Mouse (Mus musculus) left cerebral cortex, postnatal 25 days (tissue): ENCODE measurements around the gene Khsrp. TPM values are rescaled to one million over a fixed set of nuclear protein-coding genes. Genes with fewer than 3 reads are reported as not detected.
"Not testable (repeated sequence)": the region's sequence is repeated elsewhere in the genome, so short reads cannot be mapped to it uniquely, and the experiment has no call there.

ENCODE experiments used
- DNase-seq, 2 experiments: peaks; one replicate each; pipeline ENCODE4 v3.0.0; 2022; ENCODE audit warnings: low spot score in 2 of 2, mixed read lengths in 1 of 2
- intact Hi-C: fragments of 180-260 bp; cut with DNase I; formaldehyde crosslinking; loops from one replicate; pipeline ENCODE4 v1.15.1; 2025
- total RNA-seq, 2 experiments: library from RNA; stranded (reverse); gene quantifications; 2 replicates each; pipeline ENCODE4 v1.2.3; 2021

The Khsrp gene
- total RNA-seq = 100 to 1,000 TPM; 103 to 110 TPM

DNA sequence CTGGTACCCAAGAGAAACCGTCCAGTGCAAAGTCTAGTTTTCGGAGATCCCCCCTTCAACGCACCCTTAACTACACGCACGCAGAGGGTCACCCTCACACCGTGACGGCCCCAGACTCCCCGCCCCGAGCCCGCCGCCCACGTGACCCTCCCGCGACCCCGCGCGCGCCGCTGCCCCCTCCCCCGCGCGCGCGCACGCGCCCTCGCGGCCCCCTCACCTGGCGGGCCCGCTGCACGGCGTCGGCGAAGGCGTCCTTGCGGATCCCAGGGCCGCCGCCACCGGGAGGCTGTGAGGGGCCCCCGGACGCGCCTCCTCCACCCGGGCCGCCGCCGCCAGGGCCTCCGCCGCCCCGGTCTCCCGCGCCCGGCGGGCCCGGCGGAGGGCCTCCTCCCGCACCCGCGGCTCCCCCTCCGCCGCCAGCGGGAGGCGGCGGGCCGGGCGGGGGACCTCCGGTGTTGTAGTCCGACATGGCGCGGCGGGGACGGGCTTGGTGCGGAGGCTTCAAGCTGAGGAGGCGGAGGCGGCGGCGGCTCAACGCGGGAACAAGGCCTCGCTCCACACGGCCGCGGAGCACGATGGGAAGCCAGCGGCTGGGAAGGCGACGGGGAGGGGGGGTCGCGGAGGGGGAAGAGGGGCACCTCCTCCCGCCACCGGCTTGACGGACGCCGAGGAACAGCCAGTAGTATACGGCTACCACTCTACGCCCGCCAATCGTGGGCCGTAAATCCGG is at the start of gene Khsrp:
Khsrp (minus strand) TSS at position 592 of the 730 bp plus-strand sequence.
- intact Hi-C loops = loop anchor here (1.0 kb wide), 1 partner anchor 28 kb away; the partner anchor contains the start of genes Crb3 and Slc25a23
- DNase-seq = peak in 1 of 2 experiments; percentile 28

DNA sequence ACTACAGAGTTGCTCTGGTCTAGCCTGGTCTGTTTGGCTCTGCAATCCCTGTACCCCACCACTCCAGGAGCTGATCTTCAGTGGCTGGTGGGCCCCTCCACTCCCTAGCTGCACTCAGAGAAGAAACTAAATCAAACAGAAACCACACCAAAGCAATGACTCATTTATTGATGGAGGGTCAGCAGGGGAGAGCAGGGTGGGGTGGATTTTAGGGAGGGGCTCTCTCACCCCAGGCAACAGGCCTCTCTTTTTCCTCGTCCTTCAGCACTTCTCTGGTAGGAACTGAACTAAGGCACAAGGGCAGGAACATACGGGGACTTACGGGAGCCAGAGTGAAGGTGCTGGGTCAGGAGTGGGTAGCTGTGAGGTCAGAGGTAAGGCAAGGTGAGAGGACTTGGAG is 48.6 kb upstream of the Khsrp start:
- no peak for DNase-seq
- intact Hi-C loops = no loop called here

DNA sequence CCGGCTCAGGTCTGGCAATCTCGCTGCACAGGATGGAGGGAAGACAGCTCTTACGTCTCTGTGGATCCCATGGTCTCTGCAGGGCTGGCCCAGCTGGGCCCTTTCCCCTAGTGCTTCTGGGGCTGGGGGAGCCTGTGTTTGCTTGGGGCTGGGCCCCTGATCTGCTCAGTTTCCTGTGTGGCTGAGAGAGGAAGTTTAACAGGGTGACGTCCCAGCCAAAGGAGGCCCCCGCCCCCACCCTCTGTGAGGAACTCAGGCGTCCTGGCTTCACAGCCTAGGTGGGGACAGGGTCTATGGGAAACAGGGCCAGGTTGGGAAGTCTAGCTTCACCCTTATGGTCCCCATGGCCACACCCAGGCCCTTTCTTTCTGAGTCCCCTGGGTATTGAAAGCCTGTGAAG is 47.0 kb upstream of the Khsrp start, which contains the start of gene Dennd1c:
Dennd1c (minus strand) TSS at position 179 of the 400 bp plus-strand sequence.
- DNase-seq = no peak
- intact Hi-C loops = no loop called here

DNA sequence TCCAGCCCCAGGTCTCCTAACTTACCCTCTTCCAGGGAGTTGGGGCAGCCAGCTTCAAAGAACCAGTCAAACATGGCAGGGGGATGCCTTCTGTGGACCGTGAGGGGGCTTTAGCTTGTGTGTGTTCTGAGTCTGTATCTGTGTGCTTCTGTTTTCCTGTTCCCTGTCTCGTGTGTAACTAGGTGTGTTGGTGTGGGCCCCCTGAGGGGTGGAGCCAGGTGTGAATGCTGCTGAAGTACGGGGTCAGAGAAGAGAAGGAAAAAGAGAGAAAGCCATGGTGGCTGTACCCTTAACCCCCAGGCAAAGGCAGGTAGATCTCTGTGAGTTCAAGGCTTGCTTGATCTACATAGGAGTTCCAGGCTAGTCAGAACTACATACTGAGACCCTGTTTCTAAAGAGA is 45.6 kb upstream of the Khsrp start:
- no peak for DNase-seq
- intact Hi-C loops = no loop called here

DNA sequence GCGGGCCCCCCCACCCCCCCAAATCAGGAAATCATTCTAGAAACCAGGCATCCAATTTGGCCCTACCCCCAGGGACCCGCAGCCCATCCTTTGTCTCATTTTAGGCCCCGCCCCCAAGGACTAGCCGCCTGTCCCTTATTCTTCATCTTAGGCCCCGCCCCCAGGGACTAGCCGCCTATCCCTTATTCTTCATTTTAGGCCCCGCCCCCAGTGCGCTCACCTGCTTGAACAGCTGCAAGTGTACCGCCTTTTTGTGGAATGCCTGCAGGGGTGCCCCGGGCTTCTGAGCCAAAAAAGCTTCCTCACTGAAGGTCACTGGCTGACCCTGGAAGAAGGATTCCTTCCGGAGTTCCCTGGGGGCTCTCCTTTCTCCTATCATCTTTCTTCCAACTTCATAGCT is 39.4 kb upstream of the Khsrp start:
- no peak for DNase-seq
- intact Hi-C loops = no loop called here

DNA sequence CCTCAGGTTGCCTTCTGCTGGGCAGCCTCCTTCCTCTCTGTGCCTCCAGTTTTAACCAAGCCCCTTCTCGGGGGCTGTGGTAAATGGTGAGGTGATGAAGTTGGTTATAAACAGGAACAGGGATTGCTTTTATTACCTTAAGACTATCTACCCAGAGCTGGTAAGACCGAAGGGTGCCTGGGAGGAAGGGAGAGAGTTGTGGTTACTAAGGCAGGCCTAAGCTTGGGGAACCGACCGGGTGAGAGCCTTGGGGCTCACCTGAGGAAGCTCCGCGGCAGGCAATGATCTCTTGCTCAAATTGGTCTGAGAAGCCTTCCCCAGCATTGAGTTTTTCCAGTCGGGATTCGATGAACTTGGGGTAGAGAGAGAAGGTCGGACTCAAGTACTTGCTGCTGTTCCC is 39.0 kb upstream of the Khsrp start:
- DNase-seq = no peak
- intact Hi-C loops = no loop called here

DNA sequence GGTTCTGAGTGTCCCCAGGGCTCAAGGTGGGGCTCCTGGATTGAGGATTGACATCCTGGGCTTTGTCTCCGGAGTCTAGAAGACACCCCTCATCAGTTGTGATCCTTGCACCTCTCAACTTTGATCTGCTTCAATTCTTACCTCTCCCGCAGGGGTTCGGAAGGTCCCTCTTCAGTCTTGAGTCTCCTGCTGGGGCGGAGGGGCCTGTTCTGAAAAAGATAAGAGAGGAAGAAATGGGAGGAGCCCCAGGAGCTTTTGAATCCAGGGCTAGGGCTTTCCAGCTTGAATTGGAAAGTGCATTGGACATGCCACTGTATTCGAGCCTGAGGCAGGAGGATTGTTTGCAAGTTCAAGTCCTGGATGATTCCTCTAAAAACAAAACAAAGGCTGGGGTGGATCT is 35.6 kb upstream of the Khsrp start:
- DNase-seq = no peak
- intact Hi-C loops = no loop called here

DNA sequence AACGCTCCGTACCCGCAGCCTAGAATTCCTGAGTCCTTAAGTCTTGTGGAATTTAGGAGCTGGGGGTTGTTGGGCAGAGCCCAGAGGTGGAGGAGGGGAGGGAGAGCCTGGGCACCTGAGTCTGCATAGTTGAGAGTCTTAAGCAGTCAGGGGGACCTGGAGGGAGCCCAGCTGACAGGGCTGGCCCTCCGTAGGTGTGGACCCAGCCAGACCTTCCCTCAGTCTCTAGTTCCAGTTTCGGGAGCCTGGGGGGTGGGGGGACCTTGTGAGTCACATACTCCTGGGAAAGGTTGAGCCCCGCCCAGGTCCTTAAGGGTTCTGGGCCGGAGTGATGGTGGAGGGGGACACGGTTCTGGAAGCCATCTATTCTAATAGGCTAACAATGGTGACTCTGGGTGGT is 31.7 kb upstream of the Khsrp start:
- intact Hi-C loops = no loop called here

DNA sequence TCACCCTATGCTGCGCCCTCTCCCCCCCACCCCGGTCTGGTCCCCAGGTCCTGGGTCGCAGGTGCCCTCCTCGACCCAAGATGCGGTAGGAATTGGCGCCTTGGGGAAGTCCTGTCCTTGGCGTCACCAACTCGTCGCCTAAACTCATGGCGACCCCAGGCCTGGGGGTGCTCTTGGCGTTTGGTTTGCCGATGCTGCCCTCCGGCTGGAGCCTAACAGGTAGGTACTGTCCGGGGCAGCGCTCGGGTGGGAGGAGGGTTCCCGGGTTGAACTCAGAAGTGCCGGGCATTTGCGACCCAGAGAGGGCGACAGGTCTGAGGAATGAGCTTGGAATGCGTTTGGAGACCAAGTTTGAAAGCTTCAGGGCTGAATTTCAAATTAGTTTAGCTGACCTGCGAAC is 31.2 kb upstream of the Khsrp start:
- intact Hi-C loops = no loop called here

More for the DNA sequence above, 31.7 kb upstream of the Khsrp start:
- DNase-seq = no peak

DNA sequence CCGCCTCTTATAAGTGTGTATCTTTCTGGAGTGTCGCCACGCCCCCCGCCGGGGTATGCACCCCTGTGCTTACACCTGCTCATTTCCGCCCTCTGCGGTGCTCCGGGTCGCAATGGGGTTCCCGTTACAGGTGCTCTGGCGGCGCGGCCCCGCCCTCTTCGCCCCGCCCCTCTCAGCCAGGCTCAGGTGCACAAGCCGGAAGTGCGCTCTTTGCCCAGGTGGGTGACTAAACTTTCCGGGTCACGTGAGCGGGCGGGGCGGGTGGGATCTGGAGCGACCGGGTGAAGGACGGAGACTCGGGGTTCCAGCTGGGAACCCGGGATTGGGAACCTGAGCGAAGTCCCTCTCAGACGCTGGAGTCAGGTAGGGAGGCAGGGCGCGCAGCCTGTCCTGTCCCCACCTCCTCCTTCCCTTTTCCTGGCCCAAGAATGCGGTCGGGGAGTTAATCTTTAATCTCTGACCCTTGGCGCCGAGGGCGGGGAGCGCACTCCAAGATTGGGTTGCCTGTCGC is 30.7 kb upstream of the Khsrp start:
- intact Hi-C loops = no loop called here
- no peak for DNase-seq

More for the DNA sequence above, 31.2 kb upstream of the Khsrp start:
- DNase-seq = no peak

DNA sequence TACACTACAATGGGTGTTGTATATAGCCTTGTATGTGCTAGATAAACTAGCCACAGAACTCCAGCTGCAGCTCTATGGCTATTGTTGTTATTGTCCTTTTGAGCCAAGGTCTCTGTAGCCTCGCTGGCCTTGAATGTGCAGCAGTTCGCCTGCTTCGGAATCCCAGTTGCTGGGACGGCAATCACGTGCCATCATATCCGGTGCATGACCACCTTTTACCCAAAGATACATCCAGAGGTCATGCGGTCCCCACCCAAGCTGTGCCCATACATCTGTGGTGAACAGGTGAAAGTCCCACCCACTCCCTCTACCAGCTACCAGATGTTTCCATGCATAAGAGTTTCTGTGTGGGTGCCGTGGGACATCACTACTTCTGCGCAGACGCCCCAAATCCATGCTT is 29.7 kb upstream of the Khsrp start:
- no peak for DNase-seq
- intact Hi-C loops = no loop called here

DNA sequence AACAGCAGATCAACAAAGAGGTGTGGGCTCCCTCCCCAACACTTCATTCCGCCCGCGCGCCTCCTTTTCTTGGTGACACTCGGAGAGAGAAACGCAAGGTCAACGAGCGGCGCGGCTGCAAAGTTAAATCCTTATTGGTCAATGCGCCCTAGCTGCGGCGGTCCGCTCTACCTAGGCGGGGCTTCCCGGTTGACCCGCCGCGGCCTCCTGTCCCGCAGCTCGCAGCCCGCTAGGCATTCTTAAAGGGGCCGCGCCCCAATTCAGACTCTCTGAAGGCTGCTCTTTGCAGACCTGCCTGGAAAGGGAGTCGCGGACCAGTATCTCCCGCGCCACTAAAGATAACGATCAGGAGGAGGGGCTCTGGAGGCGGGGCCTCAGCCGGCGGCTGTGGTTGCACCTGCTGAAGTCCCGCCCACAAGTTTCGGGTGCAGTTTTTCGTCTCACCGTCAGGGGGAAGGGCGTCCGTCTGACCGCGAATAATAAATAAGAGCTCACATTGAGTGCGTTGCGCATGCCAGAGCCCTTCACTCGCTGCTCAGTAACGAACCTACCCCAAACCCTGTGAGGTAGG is 29.0 kb upstream of the Khsrp start:
- DNase-seq = peak; percentile 96 to 98
- intact Hi-C loops = loop anchor here (1.0 kb wide), 2 partner anchors 27 to 107 kb away; partner anchors contain the start of gene Tubb4a

DNA sequence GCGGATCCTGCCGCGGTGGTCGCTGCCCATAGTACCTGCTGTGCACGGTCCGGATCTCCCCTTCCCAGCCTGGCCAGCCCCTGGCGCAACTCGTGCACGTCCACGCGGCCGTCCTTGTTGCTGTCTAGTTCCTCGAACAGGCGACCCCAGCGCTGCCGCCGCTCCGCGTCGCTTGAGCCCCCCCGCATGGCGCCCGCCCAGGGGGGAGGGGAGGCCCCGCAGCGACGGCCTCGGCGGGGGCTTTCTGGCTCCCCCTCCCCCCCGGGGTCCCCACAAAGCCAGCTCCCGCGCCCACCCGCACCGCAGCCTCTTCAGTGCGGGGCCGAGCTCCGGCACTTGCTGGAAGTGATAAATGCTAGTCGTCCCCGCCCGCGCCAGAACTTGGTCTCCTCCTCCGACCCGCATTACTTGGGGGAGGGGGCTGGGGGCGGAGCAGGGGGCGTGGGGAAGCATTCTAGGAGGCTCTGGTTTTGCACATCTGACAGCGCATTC is 28.2 kb upstream of the Khsrp start, which contains the start of gene Slc25a23:
Slc25a23 (minus strand) TSS at position 378 of the 492 bp plus-strand sequence.
- intact Hi-C loops = loop anchor here (1.0 kb wide), 2 partner anchors 28 to 48 kb away; partner anchors contain the start of genes Gm17949, Gtf2f1 and Khsrp
- peak; percentile 78 to 79 for DNase-seq

DNA sequence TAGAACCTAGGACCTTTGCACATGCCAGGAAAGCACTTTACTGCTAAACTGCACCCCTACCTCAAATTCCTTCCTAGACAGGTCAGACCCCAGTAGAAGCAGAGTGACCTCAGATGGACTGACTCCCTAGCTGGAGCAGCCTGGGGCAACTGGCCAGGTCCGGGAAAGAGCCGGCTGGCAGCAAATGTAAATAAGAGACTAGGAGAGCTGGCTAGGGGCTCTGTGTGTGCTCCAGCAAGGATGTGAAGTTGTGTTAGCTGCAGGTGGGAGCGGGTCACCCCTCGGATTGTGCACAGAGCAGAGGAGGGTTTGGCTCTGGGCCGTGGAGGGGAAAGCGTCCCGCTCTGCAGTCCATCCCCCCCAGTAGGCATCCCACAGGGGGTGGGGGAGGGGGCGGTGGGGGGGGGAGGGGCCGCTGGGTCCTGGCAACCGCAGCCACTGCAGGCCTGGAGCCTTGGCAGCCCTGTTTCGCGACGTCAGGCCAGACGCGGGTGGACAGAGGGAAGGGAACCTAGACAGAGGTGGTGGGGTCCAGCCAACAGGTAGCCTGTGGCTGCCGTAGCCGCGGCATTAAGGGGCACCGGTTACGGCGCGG is 27.7 kb upstream of the Khsrp start, which contains the start of gene Crb3:
Crb3 (plus strand) TSS at position 215 of the 595 bp plus-strand sequence.
- intact Hi-C loops = loop anchor here (1.0 kb wide), 2 partner anchors 28 to 48 kb away; partner anchors contain the start of genes Gm17949, Gtf2f1 and Khsrp
- peak in 1 of 2 experiments; percentile 29 for DNase-seq

DNA sequence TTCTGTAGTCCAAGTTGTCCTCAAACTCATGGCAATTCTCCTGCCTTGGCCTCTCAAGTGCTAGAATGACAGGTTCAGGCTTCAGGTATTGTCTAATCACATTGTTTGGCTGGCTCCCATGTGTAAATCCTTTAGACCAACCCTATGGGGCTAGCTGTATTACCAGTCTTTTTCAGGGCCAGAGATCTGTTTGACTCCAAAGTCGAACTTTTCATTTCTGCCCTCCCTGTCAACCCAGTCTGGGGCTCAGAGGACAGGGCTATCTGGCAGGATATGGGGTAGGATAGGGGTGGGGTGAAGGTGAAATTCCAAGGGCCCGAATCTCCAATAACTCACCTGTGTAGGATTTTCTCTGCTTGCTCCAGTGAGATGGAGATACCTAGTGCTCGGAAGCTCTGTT is 24.9 kb upstream of the Khsrp start:
- no peak for DNase-seq
- intact Hi-C loops = no loop called here

DNA sequence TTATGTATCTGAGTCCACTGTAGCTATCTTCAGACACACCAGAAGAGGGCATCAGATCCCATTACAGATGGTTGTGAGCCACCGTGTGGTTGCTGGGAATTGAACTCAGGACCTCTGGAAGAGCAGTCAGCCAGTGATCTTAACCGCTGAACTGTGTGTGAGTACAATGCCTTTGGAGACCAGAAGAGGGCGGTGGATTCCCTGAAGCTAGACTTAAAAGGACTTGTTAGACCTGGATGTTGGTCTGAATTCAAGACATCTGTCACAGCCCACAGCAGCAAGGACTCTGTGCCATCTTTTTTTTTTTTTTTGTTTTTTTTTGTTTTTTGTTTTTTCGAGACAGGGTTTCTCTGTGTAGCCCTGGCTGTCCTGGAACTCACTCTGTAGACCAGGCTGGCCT is 20.4 kb upstream of the Khsrp start:
- DNase-seq, intact Hi-C loops: not testable (repeated sequence)

DNA sequence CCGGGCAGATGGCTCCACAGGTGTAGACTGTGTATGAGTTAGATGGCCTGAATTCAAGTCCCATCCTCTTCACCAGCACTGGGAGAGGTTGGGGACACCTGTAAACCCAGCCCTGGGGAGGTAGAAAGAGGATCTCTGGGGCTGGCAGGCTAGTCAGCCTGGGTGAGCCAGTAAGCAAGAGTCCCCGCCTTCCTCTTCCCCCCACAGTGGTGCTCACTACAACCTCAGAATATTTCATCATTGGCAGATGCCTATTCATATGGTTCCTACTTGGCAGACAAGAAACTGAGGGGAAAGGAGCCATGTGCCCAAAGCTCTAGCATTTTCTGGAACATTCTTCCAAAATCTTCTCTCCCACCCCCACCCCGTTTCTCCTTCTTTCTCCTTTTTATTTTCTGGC is 17.5 kb upstream of the Khsrp start:
- DNase-seq = no peak
- intact Hi-C loops = no loop called here

DNA sequence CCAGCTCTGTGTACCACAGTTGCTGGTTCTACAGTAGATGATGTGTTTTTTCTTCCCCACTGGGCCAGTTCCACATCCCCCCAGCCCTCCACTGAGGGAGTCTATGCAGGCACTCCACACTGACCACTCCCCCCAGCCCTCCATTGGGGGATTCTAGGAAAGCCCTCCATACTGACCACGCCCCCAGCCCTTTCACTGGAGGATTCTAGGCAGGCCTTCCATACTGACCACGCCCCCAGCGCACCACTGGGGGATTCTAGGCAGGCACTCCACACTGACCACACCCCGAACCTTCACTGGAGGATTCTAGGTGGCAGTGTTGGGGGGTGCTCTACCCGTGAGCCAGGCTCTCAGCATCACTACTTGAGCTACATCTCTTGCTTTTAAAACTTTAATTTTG is 16.1 kb upstream of the Khsrp start:
- DNase-seq = no peak
- intact Hi-C loops = no loop called here

DNA sequence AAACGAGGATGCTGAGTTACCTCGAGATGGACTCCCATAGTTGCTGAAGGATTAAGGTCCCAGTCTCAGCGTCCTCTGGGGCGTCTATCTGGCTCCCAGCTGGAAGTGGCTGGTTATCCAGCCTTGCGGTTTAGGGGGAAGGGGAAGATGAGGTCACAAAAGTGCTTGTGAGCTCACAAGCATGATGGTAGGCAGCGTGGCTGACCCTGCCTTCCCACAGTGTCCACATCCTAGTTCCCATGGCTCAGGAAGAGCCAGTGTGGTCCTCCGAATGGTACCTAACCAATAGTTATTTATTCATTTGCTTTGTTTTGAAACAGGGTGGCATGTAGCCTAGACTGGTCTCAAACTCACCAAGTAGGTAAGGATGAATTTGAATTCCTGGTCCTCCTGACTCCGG is 10.2 kb upstream of the Khsrp start, which contains the start of gene Slc25a41:
Slc25a41 (minus strand) TSS at position 101 of the 400 bp plus-strand sequence.
- intact Hi-C loops = no loop called here
- no peak for DNase-seq

DNA sequence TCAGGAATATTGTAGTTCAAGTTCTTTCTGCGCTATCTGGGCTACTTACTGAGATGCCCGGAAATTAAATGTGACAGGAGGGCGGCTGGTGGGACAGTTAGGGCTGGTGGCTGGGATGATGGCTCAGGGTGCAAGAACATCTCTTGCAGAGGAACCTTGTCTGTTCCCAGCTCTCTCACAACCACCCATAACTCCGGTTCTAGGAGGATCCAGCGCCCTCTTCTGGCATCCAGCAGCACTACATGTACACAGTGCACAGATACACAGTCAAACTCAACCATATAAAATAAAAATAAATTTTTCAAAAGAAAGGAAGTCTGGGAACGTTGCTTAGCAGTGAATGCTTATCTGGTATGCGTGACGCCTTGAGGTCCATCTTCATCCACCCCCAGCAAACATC is 7.7 kb upstream of the Khsrp start:
- intact Hi-C loops = no loop called here
- no peak for DNase-seq
